Mouse (Mus musculus) CH12.LX (cell line): ENCODE data around the gene Upf2. TPM values are rescaled to one million over a fixed set of nuclear protein-coding genes. Genes with fewer than 3 reads are reported as not detected.

Experiments used
- DNase-seq: peaks from one replicate; pipeline ENCODE4 v3.0.0-alpha.2; 2013; ENCODE audit errors: extremely low read depth
- H3K27ac ChIP-seq: 2 replicates; pipeline ENCODE4 v1.5.1; 2012; ENCODE audit warnings: low read depth, mild to moderate bottlenecking, control low read depth, moderate library complexity; ENCODE audit not compliant: insufficient read depth
- H3K27me3 ChIP-seq: replicated peaks from 2 replicates; pipeline ENCODE3; 2012; ENCODE audit warnings: inconsistent platforms
- H3K36me3 ChIP-seq, 2 experiments: replicated peaks in 1 of 2; 2 replicates each; pipeline versions ENCODE3 to v1.6.1; 2012; ENCODE audit warnings: inconsistent platforms in 1 of 2, low read length in 1 of 2, mild to moderate bottlenecking in 1 of 2, mixed read lengths in 1 of 2, moderate library complexity in 1 of 2; ENCODE audit not compliant: control insufficient read depth in 1 of 2, insufficient read depth in 1 of 2
- H3K4me1 ChIP-seq, 2 experiments: 2 replicates each; pipeline ENCODE4 v1.6.1; 2012; ENCODE audit warnings: inconsistent platforms in 1 of 2, moderate library complexity in 1 of 2; ENCODE audit not compliant: insufficient read depth in 2 of 2, control insufficient read depth in 1 of 2
- H3K4me2 ChIP-seq: 2 replicates; pipeline ENCODE4 v1.6.1; 2012; ENCODE audit warnings: low read depth, mild to moderate bottlenecking, control low read depth; ENCODE audit not compliant: poor library complexity, insufficient read depth, severe bottlenecking
- H3K4me3 ChIP-seq, 3 experiments: fragments of 150-350 bp in 1 of 3; sonication (generic) in 1 of 3; replicated peaks in 1 of 3; 2 replicates each; pipeline versions ENCODE3 to v1.5.1; 2011 to 2012; ENCODE audit warnings: low read depth in 2 of 3, low read length in 2 of 3, mild to moderate bottlenecking in 2 of 3, moderate library complexity in 2 of 3, control low read depth in 1 of 3, improper control_type of control experiment in 1 of 3, inconsistent platforms in 1 of 3, mixed read lengths in 1 of 3; ENCODE audit not compliant: poor library complexity in 1 of 3
- H3K79me2 ChIP-seq: replicated peaks from 2 replicates; pipeline ENCODE4 v1.6.1; 2012; ENCODE audit warnings: mild to moderate bottlenecking, moderate library complexity; ENCODE audit not compliant: control insufficient read depth, poor library complexity, insufficient read depth, severe bottlenecking; ENCODE audit errors: extremely low read depth
- H3K9ac ChIP-seq: 2 replicates; pipeline ENCODE4 v1.6.1; 2012; ENCODE audit warnings: low read depth, mild to moderate bottlenecking, control low read depth, moderate library complexity; ENCODE audit not compliant: insufficient read depth
- H3K9me3 ChIP-seq: replicated peaks from 2 replicates; pipeline ENCODE3; 2012; ENCODE audit warnings: low read length, inconsistent platforms, mixed read lengths
- CHD1 ChIP-seq: IDR thresholded peaks from 2 replicates; pipeline ENCODE4 v1.6.1; 2012; ENCODE audit warnings: low read depth, low read length, improper control_type of control experiment, inconsistent platforms
- CHD2 ChIP-seq: IDR thresholded peaks from 2 replicates; pipeline ENCODE4 v1.6.1; 2011; ENCODE audit warnings: low read length, improper control_type of control experiment
- ELF1 ChIP-seq: IDR thresholded peaks from 2 replicates; pipeline ENCODE4 v1.6.1; 2014; ENCODE audit warnings: low read depth, mild to moderate bottlenecking, inconsistent platforms, low read length, improper control_type of control experiment
- EP300 ChIP-seq: IDR thresholded peaks from 2 replicates; pipeline ENCODE4 v1.6.1; 2011; ENCODE audit warnings: low read length, improper control_type of control experiment
- ETS1 ChIP-seq: conservative IDR thresholded peaks from 2 replicates; pipeline ENCODE4 v1.6.1; 2012; ENCODE audit warnings: low read depth, mild to moderate bottlenecking, inconsistent platforms, low read length, improper control_type of control experiment, moderate library complexity
- GABPA ChIP-seq: IDR thresholded peaks from 2 replicates; pipeline ENCODE4 v1.6.1; 2012; ENCODE audit warnings: low read depth, low read length, improper control_type of control experiment, inconsistent platforms; ENCODE audit not compliant: insufficient replicate concordance
- HCFC1 ChIP-seq: IDR thresholded peaks from 2 replicates; pipeline ENCODE4 v1.6.1; 2012; ENCODE audit warnings: low read depth, mild to moderate bottlenecking, inconsistent platforms, low read length, improper control_type of control experiment
- KAT2A ChIP-seq: IDR thresholded peaks from 2 replicates; pipeline ENCODE4 v1.6.1; 2012; ENCODE audit warnings: low read length, improper control_type of control experiment, inconsistent platforms; ENCODE audit not compliant: insufficient replicate concordance
- MYC ChIP-seq: IDR thresholded peaks from 2 replicates; pipeline ENCODE4 v1.6.1; 2011; ENCODE audit warnings: low read depth, mild to moderate bottlenecking, improper control_type of control experiment, low read length
- PAX5 ChIP-seq: IDR thresholded peaks from 2 replicates; pipeline ENCODE4 v1.6.1; 2012; ENCODE audit warnings: low read length, inconsistent platforms, mixed read lengths
- POLR2AphosphoS2 ChIP-seq: IDR thresholded peaks from 2 replicates; pipeline ENCODE4 v1.6.1; 2011; ENCODE audit warnings: low read depth, low read length, improper control_type of control experiment
- RAD21 ChIP-seq: IDR thresholded peaks from 2 replicates; pipeline ENCODE4 v1.6.1; 2011; ENCODE audit warnings: low read depth, mild to moderate bottlenecking, low read length, improper control_type of control experiment, moderate library complexity
- RCOR1 ChIP-seq: conservative IDR thresholded peaks from 2 replicates; pipeline ENCODE4 v1.6.1; 2012; ENCODE audit warnings: low read depth, mild to moderate bottlenecking, inconsistent platforms, low read length, improper control_type of control experiment
- SIN3A ChIP-seq: IDR thresholded peaks from 2 replicates; pipeline ENCODE4 v1.6.1; 2012; ENCODE audit warnings: low read length, improper control_type of control experiment, inconsistent platforms
- SMC3 ChIP-seq: IDR thresholded peaks from 2 replicates; pipeline ENCODE4 v1.6.1; 2011; ENCODE audit warnings: low read depth, low read length, improper control_type of control experiment
- TBP ChIP-seq: conservative IDR thresholded peaks from 2 replicates; pipeline ENCODE4 v1.6.1; 2011; ENCODE audit warnings: low read depth, low read length, improper control_type of control experiment
- UBTF ChIP-seq: IDR thresholded peaks from 2 replicates; pipeline ENCODE4 v1.6.1; 2012; ENCODE audit warnings: low read depth, mild to moderate bottlenecking, inconsistent platforms, low read length, improper control_type of control experiment, moderate library complexity
- USF2 ChIP-seq: conservative IDR thresholded peaks from 2 replicates; pipeline ENCODE4 v1.6.1; 2011; ENCODE audit warnings: low read depth, low read length, improper control_type of control experiment
- ZMIZ1 ChIP-seq: IDR thresholded peaks from 2 replicates; pipeline ENCODE4 v1.6.1; 2012; ENCODE audit warnings: low read depth, mild to moderate bottlenecking, inconsistent platforms, low read length, improper control_type of control experiment
- ZNF384 ChIP-seq: IDR thresholded peaks from 2 replicates; pipeline ENCODE4 v1.6.1; 2012; ENCODE audit warnings: low read depth, low read length, improper control_type of control experiment, inconsistent platforms
- dilution Hi-C: fragments of 300-500 bp; cut with MboI; formaldehyde crosslinking; loops from 2 replicates; pipeline ENCODE4 v1.14.3; 2020; ENCODE audit warnings: low sequenced_read_pairs; ENCODE audit not compliant: extremely low pct_unique_long_range_greater_than_20kb, extremely low pct_ligation_motif_present
- in situ Hi-C: fragments of 300-500 bp; cut with MboI; formaldehyde crosslinking; loops from 3 replicates; pipeline ENCODE4 v1.14.3; 2019; ENCODE audit warnings: low sequenced_read_pairs, low pct_ligation_motif_present, low pct_unique_long_range_greater_than_20kb, mixed read lengths
- polyA plus RNA-seq: library from polyadenylated mRNA; unstranded; fragments of >175 nt; gene quantifications from 2 replicates; pipeline ENCODE4 v1.2.1, GENCODE M21; 2012; ENCODE audit warnings: low read depth; ENCODE audit not compliant: insufficient read length
- total RNA-seq, 2 experiments: library from RNA; depleted of rRNA; stranded (reverse); fragments of 300-350 nt in 1 of 2; fragments of >200 nt in 1 of 2; gene quantifications; 2 replicates each; pipeline ENCODE4 v1.2.3; 2012 to 2014

Upf2 gene
- total and polyA plus RNA-seq, 3 experiments = 9.3 to 27.0 (median 13.4) TPM

DNA sequence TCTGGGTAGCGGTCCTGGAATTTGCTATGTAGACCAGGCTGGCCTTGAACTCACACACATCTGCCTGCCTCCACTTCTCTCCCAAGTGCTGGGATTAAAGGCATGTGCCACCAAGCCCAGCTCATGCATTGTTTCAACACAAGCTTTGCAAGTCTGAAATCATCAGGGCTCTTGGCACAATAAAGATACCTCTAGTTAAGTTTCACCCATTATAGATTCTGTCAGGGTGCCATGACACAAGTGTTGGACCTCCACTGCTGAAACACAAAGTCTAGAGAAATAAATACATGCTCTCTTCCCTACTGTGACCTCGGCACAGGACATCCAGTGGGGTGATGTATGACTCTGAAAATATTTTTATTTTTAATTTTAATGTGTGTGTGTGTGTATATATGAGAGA is 154.2 kb downstream of the Upf2 start:
- in situ Hi-C loops = no loop called here
- Histone ChIP-seq H3K36me3 (no peaks in the 10 kb centered on the region), H3K27ac (no peak overlapping the region), H3K4me3 (no peak overlapping the region), H3K4me2 (no peak overlapping the region), H3K79me2 (no peaks in the 10 kb centered on the region), H3K9me3 (peaks cover 3% of the 10 kb centered on the region), H3K9ac (no peak overlapping the region), H3K27me3 (peaks cover 1% of the 10 kb centered on the region), H3K4me1 (no peaks in the 10 kb centered on the region)
- dilution Hi-C loops = no loop called here
- TF ChIP-seq ZMIZ1 (no peak), USF2 (no peak), CHD1 (no peak), MYC (no peak), EP300 (no peak), POLR2AphosphoS2 (no peak), SIN3A (no peak), ETS1 (no peak), GABPA (no peak), RAD21 (no peak), CHD2 (no peak), SMC3 (no peak), PAX5 (no peak), TBP (no peak), ELF1 (no peak), ZNF384 (no peak), KAT2A (no peak), HCFC1 (no peak), RCOR1 (no peak), UBTF (no peak)
- no peak for DNase-seq

Other genes starting within 250 kb of the Upf2 start
- gene Camk1d, start 237.0 kb upstream of the Upf2 start, total RNA-seq (2012; rRNA removed) = 4.8 and 5.7 TPM in 2 replicates
- gene Camk1d, start 237.0 kb upstream of the Upf2 start, total RNA-seq (2014; rRNA removed) = 4.6 and 5.1 TPM in 2 replicates
- 11.7 and 12.4 TPM in 2 replicates for gene Camk1d, start 237.0 kb upstream of the Upf2 start, polyA plus RNA-seq
- gene Nudt5, start 106.5 kb upstream of the Upf2 start, total RNA-seq (2012; rRNA removed) = 102 and 123 TPM in 2 replicates
- gene Nudt5, start 106.5 kb upstream of the Upf2 start, total RNA-seq (2014; rRNA removed) = 245 and 270 TPM in 2 replicates
- 128 and 149 TPM in 2 replicates for gene Nudt5, start 106.5 kb upstream of the Upf2 start, polyA plus RNA-seq
- gene Cdc123, start 106.3 kb upstream of the Upf2 start, total RNA-seq (2012; rRNA removed) = 164 and 199 TPM in 2 replicates
- 215 and 230 TPM in 2 replicates for gene Cdc123, start 106.3 kb upstream of the Upf2 start, total RNA-seq (2014; rRNA removed)
- gene Cdc123, start 106.3 kb upstream of the Upf2 start, polyA plus RNA-seq = 291 and 339 TPM in 2 replicates
- 0.50 and 1.1 TPM in 2 replicates for gene Gm13199, start 88.5 kb upstream of the Upf2 start, total RNA-seq (2012; rRNA removed)
- gene Gm13199, start 88.5 kb upstream of the Upf2 start, total RNA-seq (2014; rRNA removed) = 0.47 and 0.85 TPM in 2 replicates
- 2.7 and 4.1 TPM in 2 replicates for gene Gm13199, start 88.5 kb upstream of the Upf2 start, polyA plus RNA-seq
- 20.8 and 23.3 TPM in 2 replicates for gene Sec61a2, start 56.0 kb upstream of the Upf2 start, total RNA-seq (2012; rRNA removed)
- gene Sec61a2, start 56.0 kb upstream of the Upf2 start, total RNA-seq (2014; rRNA removed) = 44.6 and 53.8 TPM in 2 replicates
- gene Sec61a2, start 56.0 kb upstream of the Upf2 start, polyA plus RNA-seq = 46.2 and 53.5 TPM in 2 replicates
- 0.21 and 0.38 TPM in 2 replicates for gene Dhtkd1, start 8.7 kb upstream of the Upf2 start, total RNA-seq (2012; rRNA removed)
- 0.11 and 0.35 TPM in 2 replicates for gene Dhtkd1, start 8.7 kb upstream of the Upf2 start, total RNA-seq (2014; rRNA removed)
- gene Dhtkd1, start 8.7 kb upstream of the Upf2 start, polyA plus RNA-seq = 0.15 and 0.17 TPM in 2 replicates
- gene Proser2, start 178.7 kb downstream of the Upf2 start, total RNA-seq (2012; rRNA removed) = 1.3 and 2.1 TPM in 2 replicates
- not detected in 2 replicates for gene Proser2, start 178.7 kb downstream of the Upf2 start, total RNA-seq (2014; rRNA removed)
- 0.11 and 0.29 TPM in 2 replicates for gene Proser2, start 178.7 kb downstream of the Upf2 start, polyA plus RNA-seq